Mouse (Mus musculus) testis, adult 2 months (tissue): ENCODE results near the gene Rem1. TPM values are rescaled to one million over a fixed set of nuclear protein-coding genes. Genes with fewer than 3 reads are reported as not detected.
"Not testable (repeated sequence)": the region's sequence is repeated elsewhere in the genome, so short reads cannot be mapped to it uniquely, and the experiment has no call there.

Experiments used
- H3K27ac ChIP-seq: fragments of 200-500 bp; 2 replicates; pipeline ENCODE4 v1.5.1; 2012; ENCODE audit warnings: low read depth, low read length; ENCODE audit not compliant: control insufficient read depth, insufficient read depth
- H3K27me3 ChIP-seq: fragments of 200-500 bp; 2 replicates; pipeline ENCODE4 v1.6.1; 2012; ENCODE audit warnings: mild to moderate bottlenecking, low read length, moderate library complexity; ENCODE audit not compliant: control insufficient read depth, insufficient read depth
- H3K36me3 ChIP-seq: fragments of 200-500 bp; 2 replicates; pipeline ENCODE4 v1.6.1; 2012; ENCODE audit warnings: mild to moderate bottlenecking, low read length; ENCODE audit not compliant: control insufficient read depth, insufficient read depth
- H3K4me1 ChIP-seq: fragments of 200-500 bp; 2 replicates; pipeline ENCODE4 v1.6.1; 2012; ENCODE audit warnings: low read length; ENCODE audit not compliant: control insufficient read depth, insufficient read depth
- H3K4me3 ChIP-seq: fragments of 200-500 bp; 2 replicates; pipeline ENCODE4 v1.5.1; 2012; ENCODE audit warnings: low read depth, mild to moderate bottlenecking, low read length, moderate library complexity, mixed read lengths; ENCODE audit not compliant: control insufficient read depth
- CTCF ChIP-seq: fragments of 200-500 bp; IDR thresholded peaks from 2 replicates; pipeline ENCODE4 v1.5.1; 2012; ENCODE audit warnings: low read depth, mild to moderate bottlenecking, inconsistent platforms, low read length, moderate library complexity; ENCODE audit not compliant: control insufficient read depth, insufficient read depth, insufficient replicate concordance
- POLR2A ChIP-seq: fragments of 200-500 bp; IDR thresholded peaks from 2 replicates; pipeline ENCODE4 v1.6.1; 2012; ENCODE audit warnings: low read depth, mild to moderate bottlenecking, inconsistent platforms, low read length, moderate library complexity; ENCODE audit not compliant: control insufficient read depth
- polyA plus RNA-seq: library from polyadenylated mRNA; depleted of rRNA; stranded (reverse); fragments of >200 nt; gene quantifications from 2 replicates; pipeline ENCODE4 v1.2.3, GENCODE M21; 2012

Rem1 gene
- polyA plus RNA-seq, 1 experiment, result 1.2 TPM

GRCm38 (mm10) chr2:152637381-152637780 lies 10.6 kb downstream of the Rem1 start:
- H3K4me1 ChIP-seq, result peaks cover 15% of the 10 kb centered on the region
- H3K27me3 ChIP-seq, result no peaks in the 10 kb centered on the region
- H3K27ac ChIP-seq, result no peak overlapping the region
- TF ChIP-seq POLR2A (no peak), CTCF (no peak)
- H3K4me3 ChIP-seq, result no peak overlapping the region
- no peaks in the 10 kb centered on the region for H3K36me3 ChIP-seq

GRCm38 (mm10) chr2:152638865-152639264 lies 12.1 kb downstream of the Rem1 start:
- H3K27ac ChIP-seq, result peak overlapping the region; percentile 51
- TF ChIP-seq CTCF, result no peak
- no peak for TF ChIP-seq POLR2A

DNA sequence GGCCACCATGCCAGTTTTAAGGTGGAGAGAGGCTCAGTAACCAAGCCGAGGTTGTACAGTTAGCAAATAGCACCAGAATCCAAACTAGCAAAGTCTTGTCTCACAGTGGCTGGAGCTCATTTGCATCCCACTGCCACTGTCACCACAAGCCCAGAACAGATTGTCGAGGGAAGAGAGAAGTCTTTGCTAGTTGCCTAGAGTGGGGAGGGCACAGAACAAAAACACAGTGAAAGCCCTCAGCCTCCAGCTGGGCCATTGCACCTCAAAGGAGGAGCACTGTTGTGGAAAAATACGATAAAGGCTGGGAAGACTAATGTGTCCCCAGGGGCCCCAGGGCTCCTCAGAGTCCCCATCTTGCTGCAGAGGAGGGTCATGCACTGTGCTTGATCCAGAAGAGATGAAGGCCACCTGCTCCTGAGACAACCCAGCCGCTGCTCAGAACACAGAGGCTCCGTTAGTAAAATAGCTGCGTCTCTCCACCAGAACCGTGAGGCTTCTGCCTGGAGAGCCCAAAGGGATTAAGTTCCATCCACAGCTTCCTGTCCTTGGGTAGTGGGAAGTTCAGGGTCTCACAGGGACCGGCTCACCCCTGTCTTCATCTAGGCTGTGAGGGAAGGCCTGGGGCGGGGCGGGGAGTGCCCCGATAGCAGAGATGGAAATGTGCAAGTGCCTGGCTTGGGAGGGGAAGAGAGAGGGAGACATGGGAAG lies 12.8 kb downstream of the Rem1 start:
- Histone ChIP-seq H3K4me1 (peaks cover 2% of the 10 kb centered on the region), H3K4me3 (no peak overlapping the region), H3K36me3 (no peaks in the 10 kb centered on the region), H3K27me3 (no peaks in the 10 kb centered on the region), H3K27ac (peak overlapping the region; percentile 51)
- TF ChIP-seq CTCF (no peak), POLR2A (no peak)

More at GRCm38 (mm10) chr2:152638865-152639264, 12.1 kb downstream of the Rem1 start:
- Histone ChIP-seq H3K4me1 (peaks cover 5% of the 10 kb centered on the region), H3K4me3 (no peak overlapping the region), H3K27me3 (no peaks in the 10 kb centered on the region), H3K36me3 (no peaks in the 10 kb centered on the region)

- H3K4me1 ChIP-seq, result peaks cover 8% of the 10 kb centered on the region
- H3K4me3 ChIP-seq, result peak overlapping the region; percentile 73
- peak overlapping the region; percentile 44 for H3K27ac ChIP-seq
- TF ChIP-seq POLR2A, result no peak
- no peak for TF ChIP-seq CTCF
- H3K27me3 ChIP-seq, result no peaks in the 10 kb centered on the region
- H3K36me3 ChIP-seq, result no peaks in the 10 kb centered on the region
Measured at GRCm38 (mm10) chr2:152652901-152653620, 26.3 kb downstream of the Rem1 start.

- peak overlapping the region; percentile 69 for H3K4me3 ChIP-seq
- H3K27ac ChIP-seq, result no peak overlapping the region; the same call in 1 of the 2 replicates
- H3K27me3 ChIP-seq, result no peaks in the 10 kb centered on the region
- TF ChIP-seq POLR2A, result no peak
- TF ChIP-seq CTCF, result no peak
- peaks cover 8% of the 10 kb centered on the region for H3K4me1 ChIP-seq
- no peaks in the 10 kb centered on the region for H3K36me3 ChIP-seq
Measured at GRCm38 (mm10) chr2:152653874-152654715, 27.3 kb downstream of the Rem1 start.

GRCm38 (mm10) chr2:152657398-152657797 lies 30.6 kb downstream of the Rem1 start:
- Histone ChIP-seq H3K27me3 (no peaks in the 10 kb centered on the region), H3K27ac (no peak overlapping the region), H3K36me3 (no peaks in the 10 kb centered on the region), H3K4me1 (peaks cover 8% of the 10 kb centered on the region), H3K4me3 (no peak overlapping the region)
- TF ChIP-seq POLR2A (no peak), CTCF (peak; percentile 38; the same call in 1 of the 2 replicates)

GRCm38 (mm10) chr2:152661163-152661562 lies 34.4 kb downstream of the Rem1 start:
- Histone ChIP-seq H3K27ac (no peak overlapping the region), H3K4me3 (no peak overlapping the region), H3K4me1 (peaks cover 6% of the 10 kb centered on the region), H3K36me3 (no peaks in the 10 kb centered on the region), H3K27me3 (no peaks in the 10 kb centered on the region)
- TF ChIP-seq POLR2A, result no peak
- TF ChIP-seq CTCF, result no peak

GRCm38 (mm10) chr2:152666191-152666590 lies 39.4 kb downstream of the Rem1 start:
- H3K4me3 ChIP-seq, H3K27me3 ChIP-seq, H3K36me3 ChIP-seq, H3K27ac ChIP-seq: not testable (repeated sequence)
- H3K4me1 ChIP-seq, result peaks cover 11% of the 10 kb centered on the region
